Mouse (Mus musculus): ENCODE results near the gene Arhgef17. TPM values are rescaled to one million over a fixed set of nuclear protein-coding genes. Genes with fewer than 3 reads are reported as not detected.
"Not testable (repeated sequence)": the region's sequence is repeated elsewhere in the genome, so short reads cannot be mapped to it uniquely, and the experiment has no call there.

Gene Arhgef17
- total RNA-seq, 2 experiments from 2014 or later, result 58.2 to 59.6 TPM

DNA sequence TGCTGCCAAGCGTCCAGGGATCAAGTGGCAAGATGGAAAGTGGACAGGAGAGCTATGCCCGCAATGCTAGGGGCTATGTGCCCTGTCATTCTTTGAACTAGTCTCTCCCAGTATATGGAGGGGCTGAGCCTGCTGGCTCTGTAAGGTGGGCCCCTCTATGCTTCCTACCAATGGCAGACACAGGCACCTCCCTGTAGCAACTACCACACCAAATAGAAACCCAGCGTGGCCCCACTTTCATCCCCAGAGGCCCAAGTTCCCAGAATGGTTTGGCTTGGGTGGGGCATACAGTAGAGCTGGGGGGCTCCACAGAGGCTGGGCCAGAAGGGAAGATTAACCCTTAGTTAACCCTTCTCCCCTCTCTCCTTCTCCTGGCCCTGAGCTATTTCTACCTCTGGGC, 71.5 kb downstream of the Arhgef17 start:
- intact Hi-C loops (cut with DNase I), result loop anchor here (10.0 kb wide), 2 partner anchors 176 to 336 kb away; no protein-coding TSS in a partner anchor
- no peak for DNase-seq (ENCODE audit: extremely low spot score in 1 of 2, low spot score in 2 of 2)

DNA sequence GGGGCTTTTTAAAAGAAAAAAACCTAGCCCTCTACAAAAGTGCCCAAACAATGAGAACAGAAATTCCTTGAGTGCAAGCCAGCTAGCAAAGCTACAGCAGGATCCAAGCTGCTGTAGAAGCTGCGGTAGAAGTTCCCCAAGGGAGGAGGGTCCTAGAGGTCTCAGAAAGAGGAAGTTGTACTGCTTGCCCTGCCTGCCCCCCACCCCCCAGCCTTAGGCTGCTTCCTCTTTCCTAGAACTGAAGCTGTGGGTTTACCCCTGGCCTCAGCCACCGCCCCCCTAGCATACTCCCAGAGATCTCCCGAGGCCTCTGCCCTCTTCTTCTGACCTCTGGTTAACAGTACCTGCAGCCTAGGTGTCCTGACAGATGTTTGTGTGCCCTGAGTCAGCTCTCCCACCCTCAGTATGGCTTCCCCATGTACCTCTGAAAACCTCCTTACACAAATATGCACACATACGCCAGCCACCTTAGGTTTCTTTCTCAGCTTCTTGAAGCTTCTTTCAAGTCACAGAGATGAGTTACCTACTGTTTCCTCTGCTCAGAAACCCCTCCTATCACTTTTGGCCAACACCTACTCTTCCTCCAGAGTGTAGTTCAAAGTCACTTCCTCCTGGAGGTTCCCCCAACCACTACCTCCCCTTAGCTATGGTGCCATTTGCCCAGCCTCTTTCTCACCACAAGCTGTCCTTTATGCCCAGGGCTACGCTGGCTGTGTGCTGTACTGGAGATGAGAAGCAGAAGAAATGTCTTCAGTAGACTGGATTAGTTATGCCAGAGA, 75.9 kb downstream of the Arhgef17 start:
- peak in 1 of 2 experiments; percentile 68 for DNase-seq (ENCODE audit: extremely low spot score in 1 of 2, low spot score in 2 of 2)
- intact Hi-C loops (cut with DNase I), result no loop called here

DNA sequence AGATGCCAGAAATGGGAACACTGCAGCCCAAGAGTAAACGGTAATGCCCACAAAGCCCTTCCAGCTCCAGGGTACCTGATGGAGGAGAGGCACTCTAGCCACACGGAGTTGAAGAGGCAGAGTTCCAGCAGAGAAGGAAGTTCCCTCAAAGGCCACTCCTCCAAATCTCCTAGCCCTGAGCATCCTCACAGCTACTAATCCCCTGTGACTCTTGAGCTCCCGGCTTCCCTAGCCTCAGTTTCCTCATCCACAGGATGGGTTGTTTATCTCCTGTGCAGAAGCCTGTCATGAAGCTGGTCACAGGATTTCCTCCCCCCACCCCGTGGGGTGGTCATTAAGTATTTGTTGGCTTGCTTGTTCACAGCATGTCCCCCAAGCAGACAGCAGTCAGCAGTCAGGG, 76.6 kb downstream of the Arhgef17 start:
- no peak for DNase-seq (ENCODE audit: extremely low spot score in 1 of 2, low spot score in 2 of 2)
- intact Hi-C loops (cut with DNase I), result no loop called here

DNA sequence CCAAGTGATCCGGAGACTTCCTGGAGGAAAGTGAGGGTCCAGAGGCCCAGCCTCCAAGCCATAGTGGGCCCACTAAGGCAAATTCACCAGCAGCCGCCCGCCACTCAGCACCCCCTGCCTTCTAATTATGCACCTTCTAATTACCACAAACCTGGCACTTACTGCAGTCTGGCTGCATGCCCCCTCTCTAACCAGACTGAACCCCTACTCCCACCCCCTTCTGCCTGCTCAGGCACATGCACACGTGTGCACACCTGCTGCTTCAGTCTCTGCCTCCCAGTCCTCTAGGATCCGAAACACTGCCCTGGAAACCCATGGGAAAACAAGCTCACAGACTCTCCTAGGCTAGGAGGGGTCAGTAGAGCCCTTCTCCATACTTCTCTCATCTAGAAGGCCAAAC, 77.0 kb downstream of the Arhgef17 start:
- intact Hi-C loops (cut with DNase I), result no loop called here

DNA sequence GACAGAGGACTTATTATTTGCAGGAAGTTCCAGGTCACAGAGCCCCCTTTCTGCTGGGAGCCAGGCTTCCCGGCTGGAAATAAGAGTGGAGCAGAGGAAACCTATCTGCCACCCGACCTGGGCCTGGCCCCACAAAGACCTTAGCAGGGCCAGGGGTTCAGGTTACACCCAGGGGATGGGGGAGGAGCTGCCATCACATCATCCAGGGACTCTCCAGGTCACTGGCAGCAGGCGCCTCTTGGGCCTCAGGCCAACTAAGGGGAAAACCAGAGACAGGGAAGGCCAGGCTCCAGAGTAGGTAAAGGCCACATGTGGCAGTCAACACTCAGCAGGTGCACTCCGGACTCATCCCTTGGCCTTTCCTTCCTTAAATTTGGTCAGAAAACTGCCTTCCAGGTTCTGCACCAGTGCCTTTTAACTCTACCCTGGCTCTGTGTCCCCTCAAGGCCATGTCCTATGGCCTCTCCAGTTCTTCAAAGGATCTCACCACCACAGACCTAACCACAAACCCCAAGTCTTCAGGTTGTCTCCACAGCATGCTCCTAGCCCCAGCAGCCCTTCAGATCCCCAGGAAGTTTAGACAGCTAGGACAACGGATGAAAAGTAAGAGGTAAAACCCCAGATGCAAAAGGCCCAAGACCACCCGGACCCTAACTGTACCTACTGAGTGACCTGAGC, 77.6 kb downstream of the Arhgef17 start:
- DNase-seq (ENCODE audit: extremely low spot score in 1 of 2, low spot score in 2 of 2), result no peak
- intact Hi-C loops (cut with DNase I), result no loop called here

More for the DNA sequence above, 77.0 kb downstream of the Arhgef17 start:
- no peak for DNase-seq (ENCODE audit: extremely low spot score in 1 of 2, low spot score in 2 of 2)

DNA sequence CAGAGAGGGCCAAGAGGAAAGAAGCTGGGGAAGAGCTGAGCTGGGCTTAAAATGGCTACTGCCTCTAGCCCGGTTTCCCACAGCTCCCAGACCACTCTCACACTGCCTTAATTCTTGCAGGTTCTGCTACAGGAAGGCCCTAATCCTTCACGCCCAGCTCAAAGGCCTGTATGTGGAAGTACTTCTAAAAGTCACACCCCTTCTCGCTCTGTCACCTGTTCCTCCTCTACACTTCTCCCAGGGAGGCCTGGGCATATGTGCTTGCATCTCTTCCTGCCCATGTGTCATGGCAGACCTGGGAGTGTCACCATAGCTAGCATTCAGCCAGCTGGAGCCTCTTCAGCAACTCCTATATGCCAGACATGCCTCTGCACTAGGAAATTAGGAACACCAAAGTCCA, 78.5 kb downstream of the Arhgef17 start:
- no peak for DNase-seq (ENCODE audit: extremely low spot score in 1 of 2, low spot score in 2 of 2)
- intact Hi-C loops (cut with DNase I), result no loop called here

DNA sequence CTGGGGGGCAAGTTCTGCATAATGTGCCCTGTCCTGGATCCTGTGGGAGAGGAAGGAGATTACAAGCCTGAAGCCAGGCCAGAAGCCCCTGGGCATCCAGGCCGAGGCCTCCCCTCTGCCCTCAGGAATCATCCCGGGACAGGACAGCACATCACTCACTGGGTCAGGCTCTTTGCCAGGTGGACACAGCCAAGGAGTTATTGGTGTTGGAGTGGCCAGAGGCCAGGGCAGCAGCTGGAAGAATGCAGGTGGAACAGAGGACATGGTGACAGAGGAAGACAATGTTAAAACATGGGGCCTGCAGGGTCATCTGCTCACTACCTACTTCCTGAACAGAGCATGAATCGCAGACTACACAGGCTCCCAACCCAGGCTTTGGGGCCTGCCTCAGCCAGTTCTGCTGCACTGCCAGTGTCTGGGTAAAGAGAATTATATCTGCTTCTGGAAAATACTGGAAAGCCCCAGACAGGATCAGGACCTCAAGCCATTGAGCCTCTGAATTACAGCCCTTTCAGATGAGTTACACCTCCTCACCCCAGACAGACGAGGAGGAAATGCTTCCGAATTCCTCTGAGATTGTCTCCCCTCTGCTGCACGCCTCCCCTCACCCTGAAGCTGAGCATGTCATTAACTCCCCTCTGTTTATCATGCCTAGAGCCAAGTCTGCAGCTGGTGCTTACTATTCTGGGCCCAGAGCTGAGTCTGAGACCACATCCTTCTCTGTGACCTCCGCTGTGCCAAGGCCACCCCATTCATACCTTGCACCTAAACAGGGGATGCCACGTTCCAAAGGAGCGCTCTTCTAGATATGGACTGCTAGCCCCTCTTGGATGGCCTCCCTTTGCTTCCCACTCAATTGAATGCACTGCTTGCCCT, 80.2 kb downstream of the Arhgef17 start:
- intact Hi-C loops (cut with DNase I), result no loop called here
- DNase-seq (ENCODE audit: extremely low spot score in 1 of 2, low spot score in 2 of 2), result no peak

DNA sequence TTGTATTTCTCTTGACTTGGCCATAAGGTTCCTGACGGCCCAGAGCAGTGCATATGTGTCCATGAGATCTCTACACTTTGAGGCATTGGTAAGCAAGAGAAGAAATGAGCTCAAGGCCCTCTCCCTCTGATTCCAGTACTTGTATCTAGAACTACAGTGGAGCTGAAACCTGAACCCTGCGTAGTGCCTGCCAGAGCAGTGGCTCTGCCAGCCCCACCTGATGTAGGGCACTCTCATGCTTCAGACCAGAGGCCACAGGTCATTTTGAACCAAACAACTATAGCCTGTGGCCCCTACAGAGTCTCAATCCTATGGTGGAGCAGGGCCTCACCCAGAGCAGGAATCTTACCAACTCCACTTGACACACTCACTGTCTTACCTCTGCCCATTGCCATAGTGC, 82.4 kb downstream of the Arhgef17 start:
- peak in 1 of 2 experiments; percentile 7 for DNase-seq (ENCODE audit: extremely low spot score in 1 of 2, low spot score in 2 of 2)
- intact Hi-C loops (cut with DNase I), result no loop called here

DNA sequence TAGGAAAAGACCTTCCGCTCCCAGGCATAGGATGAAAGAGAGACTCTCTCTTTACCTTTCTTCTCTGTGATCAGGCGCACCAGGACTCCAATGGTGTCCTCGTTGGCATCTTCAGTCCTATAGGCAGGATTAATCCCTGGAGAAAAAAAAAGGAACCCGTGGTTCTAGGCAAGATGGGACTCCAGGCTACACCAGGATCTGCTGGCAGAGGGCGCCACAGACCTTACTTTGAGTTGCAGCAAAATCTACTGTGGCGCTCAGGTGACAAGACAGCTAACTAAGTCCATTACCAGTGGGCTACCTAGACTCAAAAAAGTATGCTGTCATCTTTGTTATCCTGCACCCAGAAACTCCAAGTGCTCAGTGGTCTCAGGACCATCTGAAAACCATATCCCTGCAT, 83.2 kb downstream of the Arhgef17 start:
- intact Hi-C loops (cut with DNase I), result no loop called here
- DNase-seq (ENCODE audit: extremely low spot score in 1 of 2, low spot score in 2 of 2), result peak; percentile 62 to 81

DNA sequence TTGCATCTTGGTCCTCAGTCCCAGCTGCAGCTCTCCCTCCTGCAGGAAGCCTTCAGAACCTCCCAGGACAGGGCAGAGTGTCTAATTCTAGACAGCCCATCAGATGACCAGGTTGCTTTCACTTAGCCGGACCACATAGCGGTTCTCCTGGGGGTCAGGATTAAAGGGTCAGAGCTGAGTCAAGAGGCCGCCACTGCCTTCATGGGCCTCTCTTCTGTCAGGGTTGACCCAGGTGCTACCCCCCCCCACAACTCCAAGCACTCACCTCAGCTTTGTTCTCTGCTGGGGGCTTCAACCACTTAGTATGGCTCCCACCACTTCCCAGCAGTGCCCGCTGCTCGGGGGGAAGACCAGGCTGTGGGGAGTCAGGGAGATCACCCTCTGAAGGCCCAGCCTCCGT, 84.8 kb downstream of the Arhgef17 start:
- intact Hi-C loops (cut with DNase I), result no loop called here

DNA sequence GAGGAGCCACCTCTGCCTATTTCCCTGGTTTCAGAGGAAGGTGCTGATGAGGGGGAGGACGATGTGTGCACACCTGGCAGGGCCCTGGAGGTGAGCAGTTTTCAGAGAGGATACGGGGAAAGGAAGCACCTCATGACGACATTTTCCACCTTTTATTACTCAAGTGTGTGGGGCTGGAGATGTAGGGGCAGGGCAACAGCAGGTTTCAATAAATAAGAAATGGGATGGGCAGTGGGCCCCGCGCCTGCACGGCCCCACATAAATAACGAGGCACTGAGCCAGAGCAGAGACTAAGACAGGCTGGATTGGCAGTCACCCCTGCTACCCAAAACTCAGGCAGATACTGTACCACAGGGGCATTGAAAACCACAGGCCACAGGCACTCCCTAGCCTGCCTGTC, 85.9 kb downstream of the Arhgef17 start:
- DNase-seq (ENCODE audit: extremely low spot score in 1 of 2, low spot score in 2 of 2); intact Hi-C loops (cut with DNase I): not testable (repeated sequence)

More for the DNA sequence above, 84.8 kb downstream of the Arhgef17 start:
- no peak for DNase-seq (ENCODE audit: extremely low spot score in 1 of 2, low spot score in 2 of 2)

DNA sequence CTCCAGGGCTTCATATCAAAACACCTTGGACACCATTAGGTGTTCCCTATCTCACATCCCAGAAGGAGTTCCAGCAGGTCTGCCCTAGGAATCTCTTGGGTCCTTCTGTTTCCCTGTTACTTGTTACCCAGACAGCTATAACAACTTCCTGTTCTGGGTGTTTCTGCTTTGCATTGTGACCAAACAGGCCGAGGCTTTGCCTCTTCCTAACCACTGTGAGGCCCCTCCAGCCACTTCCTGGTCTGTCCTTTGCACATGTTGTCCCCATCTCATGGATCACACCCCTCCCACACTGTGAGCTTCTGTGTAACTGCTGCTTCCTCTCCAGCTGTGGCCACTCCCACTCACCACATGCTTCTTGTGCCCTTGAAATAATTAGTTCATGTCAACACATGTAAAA, 86.5 kb downstream of the Arhgef17 start:
- intact Hi-C loops (cut with DNase I), result no loop called here
- DNase-seq (ENCODE audit: extremely low spot score in 1 of 2, low spot score in 2 of 2), result peak; percentile 49 to 78

DNA sequence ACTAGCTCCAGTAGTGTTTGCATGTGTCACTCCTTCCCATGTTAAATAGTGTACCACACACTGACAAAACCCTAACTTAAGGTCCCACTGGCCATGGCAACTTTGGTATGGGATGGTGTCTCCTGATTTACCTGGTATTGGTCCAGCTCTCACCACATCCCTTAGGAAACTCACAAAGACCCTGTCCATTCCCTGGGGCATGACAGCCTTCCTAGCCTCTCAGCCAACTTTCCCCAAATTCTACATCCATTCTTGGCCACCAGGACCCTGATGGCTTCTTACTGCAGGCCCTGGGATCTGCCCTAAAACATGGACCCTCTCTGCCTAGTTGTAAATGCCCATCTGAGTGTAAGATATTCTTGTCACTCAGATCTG, 86.9 kb downstream of the Arhgef17 start:
- DNase-seq (ENCODE audit: extremely low spot score in 1 of 2, low spot score in 2 of 2), result no peak

DNA sequence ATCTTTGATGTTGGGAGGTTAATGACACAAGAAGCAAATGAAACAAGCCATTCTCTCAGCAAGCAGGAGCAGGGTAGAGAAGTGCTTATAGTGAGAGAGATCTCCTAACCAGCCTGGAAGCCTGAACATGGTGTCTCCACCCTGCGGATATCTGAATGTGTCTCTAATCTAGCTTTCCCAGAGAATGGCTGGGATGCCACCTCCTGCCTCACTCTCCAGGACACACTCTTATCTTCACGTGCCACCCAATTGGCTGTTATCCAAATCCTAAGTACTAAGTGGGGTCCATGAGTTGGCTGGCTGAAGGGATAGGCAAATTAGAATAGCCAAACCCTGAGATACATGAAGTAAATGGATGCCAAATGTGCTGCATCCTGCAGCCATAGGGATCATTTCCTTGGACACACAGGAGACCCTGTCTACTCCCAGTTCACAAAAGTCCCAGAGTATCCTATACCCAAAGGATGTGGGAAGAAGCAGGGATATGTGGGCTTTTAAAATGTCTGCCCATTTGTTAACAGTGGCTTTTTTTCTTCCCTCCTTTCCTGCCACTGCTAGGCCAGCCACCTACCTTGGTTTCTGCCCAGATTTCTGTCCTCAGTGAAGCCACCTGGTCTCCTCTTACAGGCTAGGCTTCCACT, 87.4 kb downstream of the Arhgef17 start:
- intact Hi-C loops (cut with DNase I), result no loop called here
- DNase-seq (ENCODE audit: extremely low spot score in 1 of 2, low spot score in 2 of 2), result no peak

More for the DNA sequence above, 86.9 kb downstream of the Arhgef17 start:
- intact Hi-C loops (cut with DNase I), result no loop called here

DNA sequence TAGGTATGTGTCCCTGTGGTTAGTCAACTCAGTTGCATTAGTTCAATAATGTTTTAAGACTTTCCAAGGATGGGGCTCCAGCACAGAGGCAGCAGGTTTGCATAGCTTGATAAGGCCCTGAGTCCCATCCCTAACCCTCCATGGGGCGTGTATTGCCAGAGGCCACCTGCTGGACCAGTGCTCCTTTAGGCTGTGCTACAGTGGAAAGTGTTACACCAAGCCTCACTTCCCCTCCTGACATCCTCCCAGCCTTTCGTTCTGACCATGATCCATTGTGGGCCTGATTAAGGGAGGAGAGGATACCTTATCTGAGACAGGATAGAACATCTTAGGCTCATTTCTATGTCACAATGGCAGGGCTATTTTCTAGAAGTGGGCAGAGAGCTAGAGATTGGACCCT, 88.0 kb downstream of the Arhgef17 start:
- DNase-seq (ENCODE audit: extremely low spot score in 1 of 2, low spot score in 2 of 2), result no peak
- intact Hi-C loops (cut with DNase I), result no loop called here

DNA sequence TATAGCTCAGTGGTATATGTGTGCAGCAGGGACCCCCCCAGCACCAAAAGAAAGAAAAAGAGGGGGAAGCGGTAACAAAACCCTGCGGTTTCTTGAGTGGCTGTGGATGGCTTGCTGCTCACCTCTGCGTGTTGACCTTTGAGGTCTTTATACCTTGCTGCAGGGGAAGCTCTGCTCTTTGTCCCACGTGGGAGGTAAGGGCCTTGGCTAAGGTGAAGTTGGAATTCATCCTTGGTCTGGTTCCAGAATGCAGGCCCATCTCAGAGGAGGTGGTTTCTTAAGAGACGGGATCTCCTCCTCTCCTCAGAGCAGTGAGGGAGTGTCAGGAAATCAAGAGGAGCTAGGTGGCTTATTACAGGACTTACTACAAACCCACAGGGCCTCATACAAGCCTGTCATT, 89.7 kb downstream of the Arhgef17 start:
- no peak for DNase-seq (ENCODE audit: extremely low spot score in 1 of 2, low spot score in 2 of 2)
- intact Hi-C loops (cut with DNase I), result no loop called here

DNA sequence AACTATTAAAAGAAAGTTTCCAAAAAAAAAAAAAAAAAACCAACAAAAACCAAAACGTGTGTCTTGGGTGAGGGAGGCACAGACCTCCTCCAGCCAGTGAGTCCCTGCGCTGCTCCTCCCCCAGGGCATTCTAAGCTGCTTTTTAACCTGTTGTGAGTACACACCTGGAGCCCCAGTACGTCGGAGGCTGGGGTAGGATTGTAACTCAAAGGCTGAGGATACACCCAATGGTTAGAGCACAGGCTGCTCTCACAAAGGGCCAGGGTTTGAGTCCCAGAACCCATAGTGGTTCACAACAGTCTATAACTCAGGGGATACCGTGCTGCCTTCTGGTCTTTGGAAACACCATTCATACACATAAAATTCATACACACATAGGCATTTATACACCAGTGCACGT, 90.3 kb downstream of the Arhgef17 start:
- intact Hi-C loops (cut with DNase I), result no loop called here
- DNase-seq (ENCODE audit: extremely low spot score in 1 of 2, low spot score in 2 of 2), result no peak

DNA sequence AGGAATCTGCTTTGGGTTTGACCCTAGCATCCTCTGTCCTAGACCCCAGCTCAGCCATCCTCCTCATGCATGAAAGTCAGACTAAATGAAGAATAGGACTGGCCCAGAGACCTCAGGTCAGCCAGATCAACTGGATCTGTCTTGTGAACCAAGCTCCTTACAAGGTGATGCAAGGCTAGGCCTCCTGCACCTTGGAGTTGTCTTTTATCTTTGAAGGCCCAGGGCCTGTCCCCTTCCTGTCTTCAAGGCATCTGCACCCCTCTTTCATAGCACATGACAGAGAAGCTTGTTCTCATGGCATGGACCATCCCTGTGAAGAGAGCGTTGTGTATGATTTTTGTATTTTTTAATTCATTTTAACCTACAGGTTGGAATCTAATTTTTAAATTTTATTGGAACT, 91.0 kb downstream of the Arhgef17 start:
- no peak for DNase-seq (ENCODE audit: extremely low spot score in 1 of 2, low spot score in 2 of 2)
- intact Hi-C loops (cut with DNase I), result no loop called here

All from left cerebral cortex, postnatal 10 days (tissue).